Mouse (Mus musculus) kidney, postnatal 25 days (tissue): Measurements from ENCODE around the gene Cldn22.
"Not testable (repeated sequence)": the region's sequence is repeated elsewhere in the genome, so short reads cannot be mapped to it uniquely, and the experiment has no call there.

ENCODE experiments used
- DNase-seq, 2 experiments: peaks; one replicate each; pipeline ENCODE4 v3.0.0; 2021; ENCODE audit warnings: mixed read lengths in 2 of 2

Cldn22 gene

DNA sequence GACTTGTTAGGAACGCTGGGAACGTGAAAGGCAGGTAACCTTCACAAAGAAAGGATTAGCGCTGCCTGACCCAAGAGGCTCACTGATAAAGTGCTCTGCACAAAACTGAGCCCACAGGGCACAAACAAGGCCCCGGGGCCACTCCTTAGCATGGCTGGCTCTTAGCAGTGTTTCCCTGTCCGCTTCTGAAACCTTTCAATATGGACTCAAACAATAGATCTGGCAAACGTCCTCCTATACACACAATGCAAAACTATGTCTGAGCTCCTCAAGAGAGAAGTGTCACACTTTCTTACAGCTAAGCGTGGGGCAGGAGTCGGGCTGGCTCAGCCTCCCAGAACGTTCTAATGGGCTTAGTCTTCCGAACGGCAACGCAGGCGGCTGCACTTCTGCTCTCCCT is at the start of gene Cldn22:
Cldn22 (plus strand) TSS at position 301 of the 400 bp plus-strand sequence.
- no peak for DNase-seq

- no peak for DNase-seq
Observed at GRCm38 (mm10) chr8:47777415-47777814, 46.9 kb upstream of the Cldn22 start.

GRCm38 (mm10) chr8:47779589-47779988 is 44.7 kb upstream of the Cldn22 start:
- peak in 1 of 2 experiments; percentile 6 for DNase-seq

DNA sequence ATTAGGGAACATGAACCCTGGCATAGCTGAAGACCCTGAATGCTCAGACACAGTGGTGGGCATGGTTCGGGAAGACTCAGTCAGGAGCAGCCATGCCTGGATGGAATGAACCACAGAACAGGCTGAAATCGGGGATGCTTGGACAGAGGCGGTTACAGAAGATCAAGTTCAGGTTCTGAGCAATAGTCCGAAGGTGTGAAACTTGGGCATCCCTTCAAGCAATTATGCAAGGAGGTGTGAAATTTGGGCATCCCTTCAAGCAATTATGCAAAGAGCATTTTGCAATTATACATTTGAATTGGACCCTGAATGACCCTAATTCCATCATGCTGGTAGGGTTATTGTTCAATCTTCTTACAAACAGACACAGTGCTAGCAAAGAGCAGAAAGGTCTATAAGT is 42.4 kb upstream of the Cldn22 start:
- DNase-seq: peak; percentile 4 to 58

GRCm38 (mm10) chr8:47783544-47783943 is 40.7 kb upstream of the Cldn22 start:
- DNase-seq: no peak

GRCm38 (mm10) chr8:47783944-47784343 is 40.3 kb upstream of the Cldn22 start:
- DNase-seq: no peak

DNA sequence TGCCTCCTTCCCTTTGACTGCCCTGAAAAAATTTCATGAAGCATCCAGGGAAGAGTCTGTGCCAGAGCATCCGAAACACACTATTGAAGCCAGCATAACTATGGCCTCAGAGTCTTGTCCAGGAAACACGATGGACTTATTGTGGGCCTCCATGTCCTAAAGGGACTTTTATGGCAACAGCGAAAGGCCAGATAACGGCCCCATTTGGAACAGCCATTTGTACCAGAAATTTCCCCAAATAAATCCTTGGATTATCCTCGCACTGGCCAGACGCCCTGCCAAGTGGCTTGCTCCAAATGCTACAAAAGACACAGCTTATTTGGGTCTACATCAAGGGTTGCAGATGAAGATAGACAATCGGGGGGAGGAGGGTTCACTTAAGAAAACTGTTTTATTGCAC is 39.8 kb upstream of the Cldn22 start:
- no peak for DNase-seq

GRCm38 (mm10) chr8:47786323-47786722 is 38.0 kb upstream of the Cldn22 start:
- no peak for DNase-seq

DNA sequence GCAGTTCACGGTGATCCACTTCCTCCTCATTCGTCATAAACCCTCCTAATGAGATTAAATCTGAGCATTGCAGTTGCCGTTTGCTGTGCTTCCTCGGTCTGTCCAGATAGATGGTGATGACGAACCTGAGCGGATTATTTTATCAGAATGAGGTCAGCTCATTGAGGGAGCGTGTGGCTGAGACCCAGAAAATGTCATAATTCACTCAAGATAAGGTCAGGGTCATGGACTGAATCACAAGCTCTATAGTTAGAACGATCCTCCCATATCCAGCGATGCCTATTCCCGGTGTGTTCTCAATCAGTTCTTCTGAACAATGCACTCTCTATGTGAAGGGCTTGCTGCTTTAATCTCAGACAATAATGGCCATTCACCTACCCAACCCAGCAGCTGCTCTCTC is 36.6 kb upstream of the Cldn22 start:
- no peak for DNase-seq

DNA sequence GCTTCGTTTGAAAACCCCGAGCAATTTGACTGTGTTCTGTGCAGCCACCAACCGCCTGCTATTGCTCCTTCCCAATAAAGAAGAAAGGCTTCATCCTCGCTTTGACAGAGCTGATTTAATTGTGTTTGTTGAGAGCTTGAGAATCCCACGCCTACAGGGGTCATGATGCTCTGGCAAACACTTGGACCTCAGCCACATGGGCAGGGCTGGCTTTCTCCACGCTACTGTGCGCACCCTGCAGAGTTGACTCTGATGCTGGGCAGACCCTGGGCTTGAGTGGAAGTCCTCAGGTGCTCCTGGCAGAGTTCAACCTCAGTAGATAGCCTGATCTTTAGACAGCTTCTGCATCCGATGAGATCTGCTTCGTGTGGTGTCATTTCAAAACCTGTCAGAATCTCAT is 32.3 kb upstream of the Cldn22 start:
- DNase-seq: no peak

GRCm38 (mm10) chr8:47799438-47799837 is 24.8 kb upstream of the Cldn22 start:
- no peak for DNase-seq

DNA sequence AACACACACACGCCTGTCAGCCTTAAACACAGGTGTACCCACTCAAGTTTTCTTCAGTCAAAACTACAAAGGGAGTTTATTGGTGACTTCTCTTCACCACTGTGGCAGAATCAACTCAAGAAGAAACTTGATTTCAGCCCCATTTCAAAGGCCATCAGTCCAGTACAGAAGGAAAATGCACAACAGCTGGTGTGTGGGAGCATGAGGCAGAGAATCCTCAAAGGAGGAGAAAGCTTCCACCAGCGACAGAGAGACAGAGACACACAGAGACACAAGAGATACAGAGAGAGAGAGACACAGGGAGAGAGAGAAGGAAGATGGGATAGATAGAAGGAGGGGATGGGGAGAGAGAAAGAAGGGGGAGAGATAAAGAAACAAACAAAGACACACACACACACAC is 21.9 kb upstream of the Cldn22 start:
- DNase-seq: no peak

DNA sequence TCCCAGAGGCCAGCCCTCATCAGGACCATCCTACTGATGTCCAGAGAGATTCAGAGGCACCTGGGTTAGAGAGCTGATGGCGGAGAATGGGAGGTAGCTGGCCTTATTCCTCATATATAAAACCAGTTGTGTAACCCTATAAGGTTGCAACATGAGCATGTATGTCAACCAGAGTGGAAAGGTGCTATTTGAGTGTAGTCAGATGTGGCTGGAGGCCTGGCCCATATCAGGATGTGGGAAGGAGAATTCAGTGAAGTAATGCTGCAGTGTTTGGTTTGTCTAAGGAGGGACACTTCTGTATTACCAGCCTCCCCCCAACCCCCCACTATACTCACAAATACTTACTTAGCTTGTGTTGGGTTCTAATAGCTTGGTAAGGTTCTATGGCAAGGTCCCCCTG is 20.0 kb upstream of the Cldn22 start:
- no peak for DNase-seq

GRCm38 (mm10) chr8:47809970-47810665 is 14.2 kb upstream of the Cldn22 start:
- no peak for DNase-seq

GRCm38 (mm10) chr8:47810666-47811015 is 13.6 kb upstream of the Cldn22 start:
- no peak for DNase-seq

DNA sequence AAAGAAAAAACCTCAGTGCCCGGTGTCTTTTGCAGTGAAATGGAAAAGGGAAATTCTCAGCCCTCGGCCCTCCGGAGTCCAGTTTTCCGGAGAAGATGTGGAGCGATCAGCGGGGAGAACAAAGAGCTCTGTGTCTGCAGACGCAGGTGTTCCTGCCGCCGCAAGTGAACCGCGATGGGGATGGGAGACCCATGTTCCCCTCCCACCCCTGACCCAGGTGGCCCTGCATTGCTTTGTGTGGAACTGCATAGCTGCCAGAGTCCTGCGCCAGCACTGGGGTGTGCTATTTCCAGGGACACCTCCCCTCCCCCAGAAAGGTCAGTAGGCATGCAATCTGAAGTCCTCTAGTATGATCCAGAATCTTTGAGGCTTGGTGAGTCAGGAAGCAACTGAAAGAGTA is 13.1 kb upstream of the Cldn22 start:
- DNase-seq: no peak

DNA sequence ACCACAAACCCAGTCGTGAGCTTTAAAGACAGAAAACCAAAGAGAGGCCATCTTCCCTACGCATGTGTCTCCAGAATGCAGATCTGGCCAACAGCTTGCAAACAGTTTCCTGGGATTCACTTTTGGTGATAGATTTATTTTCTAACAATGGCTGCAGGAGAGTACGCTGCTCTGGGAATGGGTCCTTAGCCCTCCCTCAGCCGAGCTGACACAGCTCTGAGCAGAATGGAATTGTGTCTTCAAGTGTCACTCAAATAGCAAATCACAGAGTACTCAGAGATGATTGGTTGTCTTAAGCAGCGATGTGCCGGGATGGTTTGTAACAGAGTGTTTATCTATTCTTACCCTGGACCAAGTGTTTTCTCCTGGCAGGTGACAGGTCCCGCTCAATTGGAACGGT is 5.2 kb upstream of the Cldn22 start:
- DNase-seq: no peak

DNA sequence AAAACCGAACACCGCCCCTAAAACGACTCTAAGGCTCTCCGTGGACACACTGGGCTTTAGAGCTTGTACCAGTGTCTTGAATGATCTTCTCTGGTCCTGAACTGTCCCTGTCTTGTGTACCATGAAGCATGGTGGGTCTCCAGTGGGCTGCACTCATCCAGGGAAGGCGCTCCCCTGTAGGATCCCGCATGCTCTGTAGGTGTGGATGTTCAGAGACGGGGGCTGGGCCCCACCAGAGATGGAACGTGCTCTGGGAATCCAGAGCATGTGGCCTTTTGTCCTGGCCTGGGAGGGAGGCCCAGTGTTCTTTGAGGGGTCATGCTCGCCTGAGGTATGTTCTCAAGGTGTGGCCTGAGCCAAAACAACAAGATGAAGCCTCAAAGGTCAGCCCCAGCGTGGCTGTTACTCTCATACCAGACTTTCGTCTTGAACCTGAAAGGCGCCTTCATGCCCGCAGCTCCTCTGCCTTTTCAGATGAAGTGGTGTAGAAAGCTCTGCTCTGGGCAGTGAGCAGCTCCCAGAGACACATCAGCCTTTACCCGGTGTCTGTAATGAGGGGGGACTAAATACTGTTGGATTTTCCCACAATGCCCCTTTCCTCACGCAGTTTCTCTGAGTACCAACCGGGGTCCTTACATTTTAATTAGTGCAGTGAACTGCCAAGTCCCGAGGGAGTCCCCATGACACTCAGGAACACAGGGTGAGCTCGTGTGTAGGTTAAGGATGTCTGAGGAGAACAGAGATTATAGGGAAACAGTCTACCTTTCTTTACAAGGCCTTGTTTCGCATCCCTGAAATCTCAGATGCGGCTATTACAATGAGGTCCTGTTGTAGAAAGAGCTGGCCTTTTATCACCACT is 3.1 kb upstream of the Cldn22 start:
- DNase-seq: peak in 1 of 2 experiments; percentile 63

GRCm38 (mm10) chr8:47821843-47822242 is 2.4 kb upstream of the Cldn22 start, which contains the start of gene Cldn24:
Cldn24 (plus strand) TSS chr8:47822143.
- no peak for DNase-seq

- DNase-seq: not testable (repeated sequence)
Observed at GRCm38 (mm10) chr8:47822541-47822940, 1.7 kb upstream of the Cldn22 start.

- no peak for DNase-seq
Observed at GRCm38 (mm10) chr8:47823777-47824176, 505 bp upstream of the Cldn22 start.

DNA sequence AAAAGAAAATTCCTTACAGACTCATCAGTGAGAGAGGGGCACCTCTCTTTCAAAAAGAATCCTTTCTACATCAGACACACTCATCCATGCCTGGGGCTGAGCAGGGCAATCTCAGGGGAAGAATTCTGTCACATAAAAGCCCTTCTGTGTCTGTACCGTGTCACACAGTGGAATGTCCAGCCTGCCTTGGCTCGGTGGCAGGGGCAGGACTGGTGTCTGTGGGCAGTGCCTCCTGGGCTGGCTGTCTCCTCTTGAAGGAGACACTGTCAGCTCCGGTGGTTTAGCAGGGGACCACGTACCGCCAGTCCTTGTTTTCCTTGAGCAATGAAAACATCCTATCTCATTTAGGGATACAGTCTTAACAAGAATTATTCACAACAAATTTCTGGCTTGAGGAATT is 1.3 kb downstream of the Cldn22 start:
- no peak for DNase-seq

GRCm38 (mm10) chr8:47826911-47827310 is 2.6 kb downstream of the Cldn22 start:
- DNase-seq: peak in 1 of 2 experiments; percentile 41

DNA sequence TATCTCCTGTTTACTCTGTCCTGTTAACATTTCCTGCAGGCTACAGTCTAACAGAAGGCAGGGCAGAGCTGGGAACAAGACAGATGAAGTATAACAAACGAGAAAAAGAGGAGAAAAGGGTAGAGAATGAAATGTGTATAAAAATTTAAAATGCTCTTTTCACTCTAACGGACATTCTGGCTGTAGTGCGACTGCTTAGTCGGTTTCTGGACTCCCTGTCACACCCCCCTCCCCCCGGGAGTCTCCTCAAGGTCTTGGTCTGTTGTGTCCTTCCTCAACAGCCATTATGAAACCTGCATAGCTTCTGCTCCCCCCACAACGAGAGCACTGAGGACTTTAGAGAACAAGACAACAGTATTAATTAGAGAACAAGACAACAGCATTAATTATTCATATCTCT is 8.3 kb downstream of the Cldn22 start:
- no peak for DNase-seq
